Comparison of ENCODE assay signal across 1 mouse cellular context in genomic region chr15:62823861-62824518, GRCm38 (mm10).
TF ChIP-seq lines count a peak whose summit lies in the region.

No protein-coding gene starts in this region.

TF ChIP-seq in CH12.LX, 34 proteins besides CTCF, POLR2A, EP300 and RAD21 (continued from another document):
- no peak for TF ChIP-seq GABPA (IDR thresholded peaks at IDR 0.05; ENCODE audit: insufficient replicate concordance, low read depth, low read length)
- TF ChIP-seq PAX5 (IDR thresholded peaks at IDR 0.05; ENCODE audit: low read length) = no peak
- TF ChIP-seq KAT2A (IDR thresholded peaks at IDR 0.05; ENCODE audit: insufficient replicate concordance, low read length) = no peak
- no peak for TF ChIP-seq MAZ (IDR thresholded peaks at IDR 0.05; ENCODE audit: low read depth, low read length)
- no peak for TF ChIP-seq USF2 (conservative IDR thresholded peaks at IDR 0.05; ENCODE audit: low read depth, low read length)
- no peak for TF ChIP-seq MXI1 (IDR thresholded peaks at IDR 0.05; ENCODE audit: low read depth, low read length)
- TF ChIP-seq JUN (IDR thresholded peaks at IDR 0.05; ENCODE audit: insufficient read depth, low read depth, low read length) = peak; percentile 68; the same call in 1 of the 2 replicates
